Mouse (Mus musculus) midbrain, embryonic 11.5 days (tissue): Measurements from ENCODE around the gene Efcab11. TPM values are rescaled to one million over a fixed set of nuclear protein-coding genes. Genes with fewer than 3 reads are reported as not detected.

Experiments used
- ATAC-seq: fragments of 200-750 bp; cut with Nextera tagmentation; 2 replicates; pipeline ENCODE4 v1.8.0; 2017; ENCODE audit warnings: moderate TSS enrichment, moderate library complexity; ENCODE audit not compliant: low FRiP score
- DNase-seq: peaks from one replicate; pipeline ENCODE4 v3.0.0; 2015; ENCODE audit warnings: low spot score; ENCODE audit errors: missing footprints
- H3K27ac ChIP-seq: fragments of 300-500 bp; sonication (generic); 2 replicates; pipeline ENCODE4 v1.5.1; 2014; ENCODE audit warnings: low read depth, low read length
- H3K27me3 ChIP-seq: fragments of 300-500 bp; sonication (generic); 2 replicates; pipeline ENCODE4 v1.6.1; 2014; ENCODE audit warnings: mild to moderate bottlenecking, low read length, moderate library complexity, mixed read lengths; ENCODE audit not compliant: control insufficient read depth, insufficient read depth
- H3K36me3 ChIP-seq: fragments of 300-500 bp; sonication (generic); 2 replicates; pipeline ENCODE4 v1.6.1; 2014; ENCODE audit warnings: mild to moderate bottlenecking, low read length, moderate library complexity, mixed read lengths; ENCODE audit not compliant: control insufficient read depth, insufficient read depth
- H3K4me1 ChIP-seq: fragments of 300-500 bp; sonication (generic); 2 replicates; pipeline ENCODE4 v1.6.1; 2014; ENCODE audit warnings: low read length; ENCODE audit not compliant: control insufficient read depth, insufficient read depth
- H3K4me2 ChIP-seq: fragments of 300-500 bp; sonication (generic); 2 replicates; pipeline ENCODE4 v1.6.1; 2014; ENCODE audit warnings: mild to moderate bottlenecking, moderate library complexity
- H3K4me3 ChIP-seq: fragments of 300-500 bp; sonication (generic); 2 replicates; pipeline ENCODE4 v1.5.1; 2014; ENCODE audit warnings: low read depth, low read length
- H3K9ac ChIP-seq: fragments of 300-500 bp; sonication (generic); 2 replicates; pipeline ENCODE4 v1.6.1; 2014; ENCODE audit warnings: low read length
- H3K9me3 ChIP-seq: fragments of 300-500 bp; sonication (generic); 2 replicates; pipeline ENCODE4 v1.6.1; 2016; ENCODE audit warnings: low read length; ENCODE audit not compliant: control insufficient read depth
- WGBS: fragments of 180-500 bp; shearing (Covaris S2); extraction: QIAGEN DNeasy Blood & Tissue Kit; methylation state at CpG from one replicate; pipeline ENCODE4 v1.1.7; 2014; 5-methylcytosine and 5-hydroxymethylcytosine counted together
- polyA plus RNA-seq: library from polyadenylated mRNA; unstranded; fragments of >200 nt; fragmentation: Nextera tagmentation; extraction: Ambion mirVana; gene quantifications from 2 replicates; pipeline ENCODE4 v1.2.1, GENCODE M21; 2014

Efcab11 gene
- polyA plus RNA-seq, 1 experiment from 2014 or later = 23.8 TPM

DNA sequence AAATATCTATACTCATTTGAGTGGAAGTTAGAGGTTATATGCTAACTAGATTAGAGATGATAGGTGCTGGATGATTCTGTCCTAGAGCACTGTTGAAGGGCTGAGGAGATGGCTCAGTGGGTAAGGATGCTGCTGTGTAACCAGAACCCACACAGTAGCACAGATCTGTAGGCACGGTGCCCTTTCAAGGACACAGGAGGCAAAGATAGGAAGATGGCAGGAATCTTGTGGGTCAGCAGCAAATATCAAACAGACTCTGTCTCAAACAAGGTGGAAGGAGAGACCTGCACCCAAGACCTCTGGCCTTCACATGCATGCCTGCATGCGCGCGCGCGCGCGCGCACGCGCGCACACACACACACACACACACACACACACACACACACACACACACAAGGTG lies 160.0 kb downstream of the Efcab11 start:
- 93% methylated on average over 12 of the region's 12 CpGs for WGBS
- H3K4me1 ChIP-seq = no peaks in the 10 kb centered on the region
- H3K9me3 ChIP-seq = no peaks in the 10 kb centered on the region
- H3K9ac ChIP-seq = no peak overlapping the region
- no peak overlapping the region for H3K4me3 ChIP-seq
- DNase-seq (no peak), ATAC-seq (no peak)
- H3K36me3 ChIP-seq = no peaks in the 10 kb centered on the region
- H3K4me2 ChIP-seq = no peak overlapping the region
- no peaks in the 10 kb centered on the region for H3K27me3 ChIP-seq
- no peak overlapping the region for H3K27ac ChIP-seq

DNA sequence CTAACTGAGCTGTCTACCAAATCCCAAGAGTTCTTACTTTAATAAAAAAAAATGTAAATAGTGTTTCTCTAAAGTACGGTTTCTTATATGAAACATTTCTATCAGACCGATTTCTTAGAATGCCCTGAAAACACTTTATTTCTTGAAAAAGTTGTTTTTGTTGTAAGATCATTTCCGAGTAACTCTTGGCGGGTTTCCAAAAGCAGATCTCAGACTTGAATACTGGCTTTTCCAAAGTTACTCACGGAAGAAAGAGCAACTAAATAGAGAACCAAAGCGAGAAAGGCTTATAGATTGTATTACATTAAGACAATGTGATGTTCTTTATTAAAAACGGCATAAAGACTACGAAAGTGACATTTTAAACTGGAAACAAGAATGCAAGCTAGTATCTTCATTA lies 160.4 kb downstream of the Efcab11 start:
- no peak overlapping the region for H3K4me2 ChIP-seq
- WGBS = 94% methylated on average over 8 of the region's 8 CpGs
- no peaks in the 10 kb centered on the region for H3K9me3 ChIP-seq
- H3K27me3 ChIP-seq = no peaks in the 10 kb centered on the region
- ATAC-seq (no peak), DNase-seq (no peak)
- no peak overlapping the region for H3K9ac ChIP-seq
- no peak overlapping the region for H3K4me3 ChIP-seq
- H3K4me1 ChIP-seq = no peaks in the 10 kb centered on the region
- no peaks in the 10 kb centered on the region for H3K36me3 ChIP-seq
- H3K27ac ChIP-seq = no peak overlapping the region

DNA sequence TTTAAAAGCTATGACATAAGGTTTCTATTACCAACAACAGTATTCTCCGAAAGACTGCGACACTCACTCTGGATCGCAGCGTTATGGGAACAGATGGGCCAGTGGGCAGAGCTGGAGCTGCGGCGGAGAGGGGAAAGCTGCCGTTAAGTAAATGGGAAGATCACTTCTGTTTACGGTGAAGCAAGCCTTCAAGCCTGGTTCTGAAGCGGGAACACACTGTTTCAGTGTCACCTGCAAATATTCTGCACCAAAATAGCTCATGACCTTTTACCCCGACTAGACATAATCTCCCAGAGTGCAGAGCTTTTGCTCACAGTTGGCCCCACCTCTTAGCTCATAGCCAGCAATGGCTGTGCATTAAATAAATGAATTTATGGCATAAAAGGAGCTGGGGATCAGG lies 162.9 kb downstream of the Efcab11 start:
- 88% methylated on average over 10 of the region's 10 CpGs for WGBS
- no peaks in the 10 kb centered on the region for H3K4me1 ChIP-seq
- DNase-seq (no peak), ATAC-seq (no peak)
- H3K4me3 ChIP-seq = no peak overlapping the region
- H3K36me3 ChIP-seq = no peaks in the 10 kb centered on the region
- no peaks in the 10 kb centered on the region for H3K27me3 ChIP-seq
- no peak overlapping the region for H3K9ac ChIP-seq
- no peak overlapping the region for H3K27ac ChIP-seq
- H3K9me3 ChIP-seq = no peaks in the 10 kb centered on the region
- no peak overlapping the region for H3K4me2 ChIP-seq

DNA sequence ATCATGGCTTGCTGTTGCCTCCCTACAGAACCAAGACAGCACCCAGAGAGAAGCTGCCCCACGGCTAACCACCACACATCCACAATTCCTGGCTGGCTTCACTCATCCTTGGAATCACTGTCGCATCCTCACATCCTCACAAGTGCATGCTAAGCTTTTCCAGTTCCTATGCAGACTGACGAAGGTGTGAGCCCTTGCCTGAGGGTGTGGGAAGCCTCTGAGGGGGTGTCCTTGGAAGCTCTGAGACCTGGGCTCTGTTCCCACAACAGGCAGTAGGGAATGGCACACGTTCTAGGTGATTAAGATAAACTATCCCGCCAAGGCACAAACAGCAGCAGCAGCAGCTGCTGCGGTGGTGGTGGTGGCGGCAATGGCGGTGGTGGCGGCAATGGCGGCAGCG lies 164.5 kb downstream of the Efcab11 start:
- Histone ChIP-seq H3K36me3 (no peaks in the 10 kb centered on the region), H3K9ac (no peak overlapping the region), H3K4me1 (peaks cover 2% of the 10 kb centered on the region; the same call in 1 of the 2 replicates), H3K4me3 (no peak overlapping the region), H3K27ac (no peak overlapping the region), H3K9me3 (no peaks in the 10 kb centered on the region), H3K27me3 (no peaks in the 10 kb centered on the region), H3K4me2 (no peak overlapping the region)
- 93% methylated on average over 11 of the region's 11 CpGs for WGBS
- DNase-seq (no peak), ATAC-seq (no peak)

DNA sequence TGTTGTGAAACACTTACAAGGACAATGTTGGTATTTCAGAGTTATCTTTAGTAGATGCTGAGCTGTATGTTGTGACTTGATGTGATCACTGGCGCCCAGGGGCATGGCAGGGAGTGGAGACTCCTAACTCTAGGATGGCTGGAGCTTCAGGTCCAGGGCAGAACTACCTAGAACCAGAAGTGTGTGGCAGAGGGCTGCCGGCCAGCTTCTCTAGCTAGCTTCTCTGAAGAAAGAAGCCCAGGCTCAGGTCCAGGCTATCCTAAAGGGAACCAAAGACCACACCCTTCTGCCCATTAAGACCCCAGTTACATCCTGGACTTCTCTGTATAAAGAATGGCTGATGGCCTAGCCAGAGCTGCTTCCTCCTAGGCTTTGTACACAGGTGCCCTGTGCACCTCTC lies 166.1 kb downstream of the Efcab11 start:
- H3K9ac ChIP-seq = no peak overlapping the region
- ATAC-seq (no peak), DNase-seq (no peak)
- no peak overlapping the region for H3K4me3 ChIP-seq
- 92% methylated on average over 2 of the region's 2 CpGs for WGBS
- no peaks in the 10 kb centered on the region for H3K27me3 ChIP-seq
- peaks cover 2% of the 10 kb centered on the region; the same call in 1 of the 2 replicates for H3K4me1 ChIP-seq
- no peak overlapping the region for H3K27ac ChIP-seq
- no peaks in the 10 kb centered on the region for H3K9me3 ChIP-seq
- no peaks in the 10 kb centered on the region for H3K36me3 ChIP-seq
- H3K4me2 ChIP-seq = no peak overlapping the region

DNA sequence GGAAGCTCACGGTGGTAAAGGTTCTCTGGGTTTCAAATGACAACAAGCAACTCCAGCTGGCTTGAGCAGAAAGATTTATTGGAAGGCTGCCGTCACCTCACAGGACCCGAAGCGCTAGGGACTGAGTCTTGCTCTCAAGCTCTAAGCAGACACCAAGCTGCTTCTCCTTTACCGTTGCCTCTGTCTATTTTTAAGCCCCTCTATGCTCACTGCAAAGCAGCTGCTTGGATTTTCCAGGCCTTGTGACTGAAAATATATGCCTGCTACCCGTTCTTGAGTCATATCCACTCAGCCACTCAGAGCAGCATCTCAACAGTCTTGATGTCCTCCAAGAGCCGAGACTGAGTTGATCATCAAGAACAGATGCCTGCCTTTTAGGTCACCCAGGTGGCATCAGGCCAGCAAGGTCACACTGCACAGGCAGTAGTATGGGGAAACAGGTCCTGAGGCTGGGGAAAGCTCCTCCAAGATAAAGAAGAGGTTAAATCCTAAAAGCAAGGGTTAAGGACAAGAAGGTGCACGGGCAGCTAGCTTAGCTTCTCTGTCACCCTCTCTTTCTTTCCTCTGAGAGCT lies 168.1 kb downstream of the Efcab11 start:
- Histone ChIP-seq H3K36me3 (no peaks in the 10 kb centered on the region), H3K27me3 (no peaks in the 10 kb centered on the region), H3K9ac (no peak overlapping the region), H3K4me2 (no peak overlapping the region), H3K27ac (no peak overlapping the region), H3K9me3 (no peaks in the 10 kb centered on the region), H3K4me1 (peaks cover 2% of the 10 kb centered on the region; the same call in 1 of the 2 replicates), H3K4me3 (no peak overlapping the region)
- WGBS = 78% methylated on average over 8 of the region's 8 CpGs
- DNase-seq = no peak
- ATAC-seq = no peak

DNA sequence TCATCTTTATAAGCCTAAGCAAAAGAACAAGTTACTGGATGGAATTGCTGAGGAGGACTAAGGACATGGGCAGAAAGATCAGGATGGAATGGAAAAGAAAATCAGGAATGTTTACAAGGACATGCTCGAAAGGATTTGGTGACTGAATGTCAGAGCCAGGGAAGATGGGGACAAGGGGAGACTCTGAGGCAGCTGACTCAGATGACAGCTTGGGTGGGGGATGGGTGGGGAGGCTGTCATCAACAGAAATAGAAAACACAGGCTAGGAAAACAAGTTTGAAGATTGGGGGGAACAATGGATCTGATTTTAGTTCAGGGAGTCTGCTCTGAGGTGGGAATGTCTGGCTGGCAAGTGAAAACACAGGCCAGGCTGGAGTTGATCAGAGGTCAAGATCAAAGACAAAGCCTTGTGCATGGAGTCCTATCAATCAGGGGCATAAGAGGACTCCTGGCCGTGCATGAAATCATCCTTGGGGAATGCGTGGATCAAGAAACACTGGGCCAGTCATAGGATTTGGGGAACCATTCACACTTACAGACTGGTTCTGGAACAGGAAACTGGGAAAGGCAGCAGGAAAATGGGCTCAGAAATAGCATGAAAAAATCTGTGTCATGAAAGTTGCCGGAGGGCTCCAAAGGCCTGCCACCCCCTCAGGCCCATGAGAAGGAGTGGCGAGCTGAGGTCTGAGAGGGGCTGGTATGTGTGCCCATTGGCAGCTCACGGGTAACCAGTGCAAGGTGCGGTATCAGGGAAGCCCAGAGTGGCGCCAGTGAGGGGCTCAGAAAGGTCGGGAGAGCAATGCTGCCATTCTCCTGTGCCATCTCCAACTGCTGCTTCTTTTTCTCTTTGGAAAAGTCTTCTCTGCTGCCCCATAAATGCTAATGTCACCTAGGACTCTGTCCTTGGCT lies 168.9 kb downstream of the Efcab11 start:
- ATAC-seq (no peak), DNase-seq (no peak)
- Histone ChIP-seq H3K4me2 (no peak overlapping the region), H3K4me3 (no peak overlapping the region), H3K9me3 (no peaks in the 10 kb centered on the region), H3K9ac (no peak overlapping the region), H3K4me1 (peaks cover 2% of the 10 kb centered on the region; the same call in 1 of the 2 replicates), H3K36me3 (no peaks in the 10 kb centered on the region), H3K27me3 (no peaks in the 10 kb centered on the region), H3K27ac (no peak overlapping the region)
- WGBS = 66% methylated on average over 9 of the region's 9 CpGs

DNA sequence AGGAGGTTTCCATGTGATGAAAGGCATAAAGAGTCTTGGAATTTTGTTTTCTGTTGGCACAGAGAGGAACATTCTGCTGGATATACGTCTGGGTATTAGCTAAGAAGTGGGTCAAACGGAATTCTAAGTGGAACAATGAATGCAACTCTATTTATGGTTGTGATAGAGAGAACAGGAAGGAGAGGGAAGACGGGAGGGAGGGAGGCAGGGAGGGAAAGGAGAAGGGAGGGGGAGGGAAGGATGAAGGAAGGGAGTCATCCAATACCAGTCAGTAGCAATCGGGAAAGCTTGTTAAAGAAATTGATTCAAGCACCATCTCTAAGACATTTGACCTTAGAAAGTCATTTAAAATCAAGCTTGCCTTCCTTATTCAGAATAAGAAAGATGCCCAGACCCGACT lies 172.0 kb downstream of the Efcab11 start:
- no peak for DNase-seq

DNA sequence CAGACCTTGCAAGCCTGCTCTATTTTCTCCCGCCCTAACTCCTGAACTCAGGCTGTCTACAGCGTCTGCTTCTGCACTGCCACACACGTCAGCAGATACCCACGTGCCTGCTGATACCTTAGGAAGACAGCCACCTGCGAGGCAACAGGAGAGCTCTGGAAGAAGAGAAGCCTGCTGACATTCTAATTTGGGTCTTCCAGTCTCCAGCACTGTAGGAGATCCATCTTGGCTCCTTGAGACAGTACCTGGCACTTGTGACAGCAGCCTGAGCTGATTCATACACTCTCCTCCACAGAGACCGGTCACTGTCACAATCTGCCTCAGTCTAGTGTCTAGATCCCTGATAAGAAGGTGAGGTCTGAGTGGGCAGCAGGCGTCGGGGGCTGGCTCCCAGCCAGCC lies 182.0 kb downstream of the Efcab11 start:
- Histone ChIP-seq H3K4me2 (no peak overlapping the region), H3K27ac (no peak overlapping the region), H3K36me3 (no peaks in the 10 kb centered on the region), H3K4me1 (no peaks in the 10 kb centered on the region), H3K27me3 (no peaks in the 10 kb centered on the region), H3K9me3 (no peaks in the 10 kb centered on the region), H3K4me3 (no peak overlapping the region), H3K9ac (no peak overlapping the region)
- 87% methylated on average over 8 of the region's 8 CpGs for WGBS
- DNase-seq (no peak), ATAC-seq (no peak)

More for the DNA sequence above, 172.0 kb downstream of the Efcab11 start:
- peaks cover 2% of the 10 kb centered on the region; the same call in 1 of the 2 replicates for H3K4me1 ChIP-seq
- no peak overlapping the region for H3K4me2 ChIP-seq
- H3K36me3 ChIP-seq = no peaks in the 10 kb centered on the region
- 42% methylated on average over 5 of the region's 5 CpGs for WGBS
- no peaks in the 10 kb centered on the region for H3K9me3 ChIP-seq
- ATAC-seq = no peak
- no peaks in the 10 kb centered on the region for H3K27me3 ChIP-seq
- H3K4me3 ChIP-seq = no peak overlapping the region
- H3K9ac ChIP-seq = no peak overlapping the region
- no peak overlapping the region for H3K27ac ChIP-seq
